Mouse (Mus musculus) skeletal muscle tissue, adult 2 months (tissue): ENCODE measurements around the gene Gm20521.
A peak's percentile ranks its signal among the peaks of the same experiment; 100 is the strongest.

Source experiments
- DNase-seq: peaks from one replicate; pipeline ENCODE4 v3.0.0-alpha.2; 2012; ENCODE audit warnings: low read depth, low spot score

Gm20521 gene

DNA sequence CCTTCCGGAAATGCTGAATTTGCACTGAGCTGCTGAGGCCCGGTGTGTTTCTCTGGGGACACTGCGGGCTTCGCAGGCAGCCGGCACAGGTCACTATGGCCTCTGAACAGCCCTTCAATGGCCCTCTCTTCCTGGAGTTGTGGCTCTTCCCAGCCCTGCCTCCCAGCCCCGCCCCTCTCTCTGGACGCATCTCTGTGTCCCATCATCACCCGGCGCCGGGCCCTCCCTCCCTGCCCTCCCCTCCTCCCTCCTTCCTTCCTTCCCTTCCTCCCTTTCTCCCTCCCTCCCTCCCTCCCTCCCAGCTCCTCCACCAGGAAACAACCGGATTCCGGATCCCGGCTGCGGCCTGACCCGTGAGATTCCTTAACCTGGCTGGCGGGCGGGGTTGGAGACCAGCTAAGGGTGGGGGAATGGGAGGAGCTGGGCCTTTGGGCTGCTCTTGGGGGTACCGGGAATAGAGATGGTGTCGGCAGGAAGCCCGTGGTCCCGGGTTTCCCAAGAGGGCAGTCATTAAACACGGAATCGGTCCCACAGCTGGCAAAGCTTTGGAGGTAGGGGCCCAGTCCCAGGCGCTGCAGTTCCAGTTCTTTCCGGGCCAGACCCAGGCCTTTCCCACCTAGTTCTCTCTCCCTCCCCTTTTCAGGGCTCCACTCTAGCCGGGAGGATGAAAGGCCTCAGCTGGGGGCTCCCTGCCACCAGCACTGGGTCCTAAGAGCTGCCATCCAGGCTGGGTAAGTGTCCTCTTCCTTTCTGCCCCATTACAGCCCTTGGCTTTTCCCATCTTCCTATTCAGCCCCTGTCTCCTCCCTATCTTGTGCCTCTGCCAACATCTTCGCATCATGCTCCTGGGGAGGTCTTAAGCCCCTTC is at the start of gene Gm20521, which contains the start of gene Bcl2l2:
Gm20521 (plus strand) TSS at position 288 of the 868 bp plus-strand sequence.
Bcl2l2 (plus strand) TSS at position 224 of the 868 bp plus-strand sequence.
- DNase-seq = peak; percentile 82

DNA sequence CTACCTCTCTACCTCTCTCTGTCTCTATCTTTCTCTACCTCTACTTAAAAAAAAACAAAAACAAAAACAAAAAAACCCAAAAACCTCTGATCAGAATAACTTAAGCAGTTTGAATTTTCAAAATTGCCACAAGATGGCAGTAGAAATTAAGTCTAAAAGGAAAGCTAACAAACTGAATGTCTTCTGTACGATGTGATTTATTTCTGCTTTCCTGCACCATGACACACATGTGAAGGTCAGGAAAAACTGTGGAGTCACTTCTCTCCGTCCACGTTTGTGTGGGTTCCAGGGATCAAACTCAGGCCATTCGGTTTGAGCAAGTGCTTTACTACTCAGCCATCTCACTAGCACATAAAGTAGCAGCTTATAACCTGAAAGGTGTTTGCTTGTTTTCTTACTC is 39.8 kb upstream of the Gm20521 start:
- peak; percentile 41 for DNase-seq

DNA sequence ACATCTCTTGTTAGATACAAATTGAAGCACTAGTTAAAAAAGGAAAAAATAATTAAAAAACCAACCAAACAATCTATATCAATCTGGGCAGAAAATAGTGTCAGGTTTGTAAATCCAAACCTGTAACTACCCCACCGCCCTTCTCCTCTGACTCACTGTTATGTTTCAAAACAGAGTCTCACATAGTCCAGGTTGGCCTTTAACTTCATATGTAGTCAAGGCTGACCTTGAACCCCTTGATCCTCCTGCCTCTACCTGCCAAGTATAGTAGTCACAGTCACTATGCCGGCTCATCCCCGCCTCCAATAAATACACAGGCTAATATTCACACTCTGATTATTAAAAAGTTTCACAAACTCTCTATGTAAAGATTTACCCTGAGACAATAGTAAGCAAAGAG is 27.5 kb upstream of the Gm20521 start:
- no peak for DNase-seq

DNA sequence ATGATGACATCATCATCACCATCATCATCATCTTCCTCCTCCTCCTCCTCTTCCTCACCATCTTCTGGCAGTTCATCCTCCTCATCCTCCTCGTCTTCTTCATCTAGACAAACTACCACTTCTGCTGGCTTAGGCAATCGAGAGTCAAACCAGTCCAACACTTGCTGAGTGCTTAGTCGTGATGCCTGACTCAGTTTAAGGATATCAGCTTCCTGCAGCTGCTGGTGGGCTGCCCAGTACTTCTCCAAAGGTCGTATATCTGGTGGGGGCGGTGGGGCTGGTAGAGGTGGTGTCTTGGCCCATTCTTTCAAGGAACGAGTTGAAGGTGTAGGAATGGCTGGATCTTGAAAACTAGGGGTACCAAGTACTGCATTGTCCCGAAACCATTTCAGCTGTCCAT is 26.5 kb upstream of the Gm20521 start:
- no peak for DNase-seq

DNA sequence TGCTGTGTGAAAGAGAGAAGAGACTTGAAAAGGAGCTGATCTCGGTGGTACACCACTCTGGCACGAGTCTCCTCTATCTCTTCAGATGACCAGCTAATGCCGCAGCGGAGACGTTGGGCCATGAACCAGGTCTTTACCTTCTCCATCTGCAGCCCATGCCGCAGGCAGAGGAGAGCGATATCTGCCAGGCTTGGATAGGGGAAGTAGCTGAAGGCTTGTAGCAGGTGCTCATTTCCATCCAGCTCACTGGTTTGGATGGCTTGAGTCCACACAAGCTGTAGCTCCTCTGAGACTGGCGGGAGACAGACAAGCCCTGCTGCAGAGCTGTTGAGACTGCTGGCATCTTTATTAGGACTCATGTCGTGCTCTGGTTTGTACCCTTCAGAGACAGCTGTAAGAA is 25.4 kb upstream of the Gm20521 start:
- DNase-seq = no peak

DNA sequence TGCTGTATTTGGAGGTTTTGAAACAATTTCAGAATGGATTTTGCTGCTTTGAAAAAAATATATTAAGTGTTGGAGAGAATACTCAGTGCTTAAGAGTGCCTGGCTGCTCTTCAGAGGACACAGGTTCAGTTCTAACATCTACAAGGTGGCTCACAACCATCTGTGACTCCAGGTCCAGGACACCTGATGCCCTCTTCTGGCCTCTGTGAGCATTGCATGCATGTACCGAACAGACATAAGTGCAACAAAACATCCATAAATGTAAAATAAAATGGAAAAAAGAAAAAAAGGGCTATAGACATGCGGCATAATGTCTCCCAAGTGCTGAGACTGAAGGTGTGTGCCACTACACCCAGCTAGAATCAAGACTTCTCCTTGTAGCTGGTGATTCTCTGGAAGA is 22.7 kb upstream of the Gm20521 start:
- no peak for DNase-seq

DNA sequence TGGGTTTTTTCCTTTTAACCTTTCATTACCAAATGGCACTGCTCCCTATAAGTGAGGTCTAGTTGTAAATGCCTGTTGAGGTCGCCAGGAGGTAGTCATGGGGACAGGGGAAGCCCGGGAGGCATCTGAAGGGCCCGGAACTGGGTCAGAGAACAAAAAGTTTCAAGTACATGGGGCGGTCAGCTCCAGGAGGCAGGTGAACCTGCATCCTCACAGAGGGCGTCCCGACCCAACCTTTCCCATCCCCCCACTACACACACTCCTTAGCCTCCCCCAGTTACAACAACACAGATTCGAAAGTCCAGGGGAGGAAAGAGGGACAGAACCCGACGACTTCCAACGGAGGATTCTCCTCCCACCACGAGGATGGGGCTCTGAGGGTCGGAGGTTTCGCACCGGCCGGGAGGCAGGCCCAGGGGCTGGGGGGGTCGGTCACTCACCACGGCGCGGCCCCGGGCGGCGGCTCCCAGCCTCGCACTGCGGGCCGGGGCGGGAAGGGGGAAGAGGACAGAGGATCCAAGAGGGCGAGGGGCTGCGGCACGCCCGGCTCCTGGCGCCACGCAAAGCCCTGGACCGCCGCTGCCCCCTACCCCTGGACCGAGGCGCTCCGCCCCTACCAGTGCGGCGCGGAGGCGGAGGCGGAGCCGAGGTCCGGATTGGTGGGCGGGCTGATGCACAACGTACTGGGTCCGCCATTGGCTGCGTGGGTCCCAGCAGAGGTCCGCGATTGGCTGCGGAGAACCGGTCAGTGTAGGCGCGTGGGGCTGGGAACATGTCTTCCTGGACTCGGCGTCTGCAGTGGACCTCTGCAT is 19.5 kb upstream of the Gm20521 start:
- DNase-seq = peak; percentile 91

DNA sequence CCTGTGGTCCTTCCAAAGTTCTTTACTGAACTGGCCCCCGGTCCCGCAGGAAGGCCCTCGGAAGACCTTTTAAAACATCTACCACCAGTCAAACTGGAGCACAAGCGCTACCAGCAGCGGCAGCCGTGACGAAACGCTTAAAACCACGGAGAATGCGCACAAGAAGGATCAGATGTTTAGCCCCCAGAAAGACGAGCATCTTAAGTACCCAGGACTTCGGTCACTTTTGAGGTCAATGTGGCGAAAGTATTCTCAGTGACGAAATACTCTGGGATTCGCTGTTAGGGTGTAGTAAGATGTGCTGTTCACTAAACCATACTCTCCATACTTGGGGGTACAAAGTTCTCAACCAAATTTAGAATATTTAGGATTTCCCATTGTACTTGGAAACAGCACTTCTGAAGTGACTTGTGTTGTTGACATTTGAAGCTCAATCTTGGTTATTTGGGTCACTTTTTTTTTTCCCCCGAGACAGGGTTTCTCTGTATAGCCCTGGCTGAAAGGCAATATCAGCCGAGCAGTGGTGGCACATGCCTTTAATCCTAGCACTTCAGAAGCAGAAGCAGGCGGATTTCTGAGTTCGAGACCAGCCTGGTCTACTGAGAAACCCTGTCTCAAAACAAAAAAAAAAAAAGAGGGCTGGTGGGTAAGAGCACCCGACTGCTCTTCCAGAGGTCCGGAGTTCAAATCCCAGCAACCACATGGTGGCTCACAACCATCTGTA is 18.8 kb upstream of the Gm20521 start:
- no peak for DNase-seq

DNA sequence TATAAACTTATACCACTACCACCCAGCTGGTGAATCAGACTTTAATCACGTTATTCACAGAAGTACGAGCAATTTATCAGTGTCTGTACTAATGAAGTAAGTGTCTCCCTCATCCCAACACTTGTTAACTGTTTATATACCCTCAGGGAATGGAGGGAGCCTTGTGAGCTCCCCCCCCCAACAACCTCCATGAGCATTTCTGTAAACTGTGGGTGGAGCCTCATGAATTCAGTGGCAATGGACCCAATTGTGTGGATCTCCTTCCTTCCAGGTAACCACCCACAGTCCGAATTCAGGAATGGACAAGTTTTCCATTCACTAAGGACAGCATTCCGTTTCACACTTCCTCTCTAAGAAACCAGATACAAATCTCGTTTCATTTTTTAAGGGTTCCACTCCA is 17.6 kb upstream of the Gm20521 start:
- no peak for DNase-seq

DNA sequence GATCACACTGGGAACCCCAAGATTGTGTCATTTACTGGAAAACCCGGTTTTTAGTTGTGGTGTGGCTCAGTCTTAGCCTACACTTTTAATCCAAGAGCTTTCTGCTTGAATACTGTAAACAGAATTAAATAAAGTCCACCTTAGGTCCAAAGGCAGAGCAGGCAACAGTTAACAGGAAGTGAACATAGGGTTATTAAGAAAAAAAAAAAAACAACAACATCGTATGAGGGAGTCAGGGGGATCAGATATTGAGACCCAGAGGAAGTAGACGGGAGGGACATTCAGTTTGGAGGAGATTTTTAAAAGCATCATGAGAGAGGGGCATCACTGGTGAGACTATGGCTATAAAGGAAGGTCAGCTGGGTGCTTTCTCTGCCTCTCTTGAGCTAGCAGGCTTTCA is 17.0 kb upstream of the Gm20521 start:
- DNase-seq = no peak

DNA sequence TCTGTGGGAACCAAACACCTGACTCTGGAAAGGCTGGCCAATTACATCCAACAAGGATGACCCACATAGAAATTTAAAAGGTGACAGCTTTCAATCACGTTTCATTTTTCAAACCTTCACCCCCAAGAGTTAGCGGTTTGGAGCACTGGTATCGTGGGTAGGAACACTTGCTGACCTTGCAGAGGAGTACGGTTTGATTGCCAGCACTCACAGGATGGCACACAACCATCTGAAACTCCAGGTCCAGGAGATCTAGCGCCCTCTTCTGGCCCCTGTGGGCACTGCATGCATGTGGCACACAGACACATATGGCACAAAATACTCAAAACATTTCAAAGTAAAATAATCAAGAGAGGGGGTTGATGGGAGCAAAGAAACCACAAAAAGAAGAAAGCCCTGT is 16.3 kb upstream of the Gm20521 start:
- no peak for DNase-seq

DNA sequence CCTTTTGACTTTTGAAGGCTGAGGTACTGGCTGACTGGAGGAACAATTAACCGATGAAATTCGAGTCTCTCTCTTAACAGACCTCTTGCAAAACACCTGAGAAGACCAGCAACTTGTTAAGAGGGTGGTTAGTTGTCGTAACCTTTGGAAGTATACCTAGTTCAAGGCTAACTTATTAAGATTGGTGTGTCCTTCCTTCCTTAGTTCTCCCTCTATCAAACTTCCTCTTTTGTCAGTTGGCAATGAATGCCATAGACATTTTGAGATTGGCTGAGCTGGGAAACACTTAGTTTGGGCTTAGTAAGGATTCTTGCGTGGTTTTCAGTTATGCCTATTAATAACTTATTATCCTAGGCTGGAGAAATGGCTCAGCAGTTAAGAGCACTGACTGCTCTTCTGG is 15.2 kb upstream of the Gm20521 start:
- DNase-seq = no peak

DNA sequence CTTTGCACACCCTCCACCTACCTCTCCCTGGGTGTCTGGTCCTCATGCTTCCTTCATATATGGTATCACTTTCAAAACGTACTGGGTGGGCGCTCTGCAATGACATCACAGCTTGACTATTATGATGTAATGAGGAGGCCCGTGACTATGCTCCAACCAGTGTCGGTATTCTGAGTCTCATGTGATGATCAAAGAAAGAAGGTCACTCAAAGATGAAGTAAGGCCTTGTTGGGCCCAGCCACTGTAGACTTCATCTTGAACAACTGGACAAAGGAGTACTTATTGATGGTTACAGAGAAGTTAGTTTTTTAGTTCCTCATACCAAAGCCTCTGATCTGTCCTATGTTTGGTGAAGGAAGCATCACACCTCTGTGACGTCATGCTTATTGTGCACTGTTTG is 12.4 kb upstream of the Gm20521 start, which contains the start of gene Homez:
Homez (minus strand) TSS at position 101 of the 400 bp plus-strand sequence.
- no peak for DNase-seq

DNA sequence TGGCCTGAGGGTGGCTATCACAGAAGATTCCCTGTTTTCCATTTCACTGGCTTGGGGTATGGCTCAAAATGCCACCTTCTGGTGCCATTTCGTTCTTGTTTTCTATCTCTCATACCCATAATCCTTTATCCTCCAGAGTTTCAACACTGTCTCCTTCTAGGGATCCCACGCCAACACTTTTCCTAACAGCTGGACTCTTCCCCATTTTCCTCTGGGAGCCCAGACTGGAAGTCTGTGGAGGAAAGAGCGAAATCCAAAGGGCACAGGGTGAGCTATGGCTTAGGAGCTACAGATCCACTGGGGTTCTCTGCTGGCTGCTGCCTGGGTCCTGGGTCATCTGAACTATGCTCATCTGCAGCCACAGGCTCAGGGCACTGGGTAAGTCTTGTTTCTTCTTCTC is 9.1 kb upstream of the Gm20521 start:
- no peak for DNase-seq

DNA sequence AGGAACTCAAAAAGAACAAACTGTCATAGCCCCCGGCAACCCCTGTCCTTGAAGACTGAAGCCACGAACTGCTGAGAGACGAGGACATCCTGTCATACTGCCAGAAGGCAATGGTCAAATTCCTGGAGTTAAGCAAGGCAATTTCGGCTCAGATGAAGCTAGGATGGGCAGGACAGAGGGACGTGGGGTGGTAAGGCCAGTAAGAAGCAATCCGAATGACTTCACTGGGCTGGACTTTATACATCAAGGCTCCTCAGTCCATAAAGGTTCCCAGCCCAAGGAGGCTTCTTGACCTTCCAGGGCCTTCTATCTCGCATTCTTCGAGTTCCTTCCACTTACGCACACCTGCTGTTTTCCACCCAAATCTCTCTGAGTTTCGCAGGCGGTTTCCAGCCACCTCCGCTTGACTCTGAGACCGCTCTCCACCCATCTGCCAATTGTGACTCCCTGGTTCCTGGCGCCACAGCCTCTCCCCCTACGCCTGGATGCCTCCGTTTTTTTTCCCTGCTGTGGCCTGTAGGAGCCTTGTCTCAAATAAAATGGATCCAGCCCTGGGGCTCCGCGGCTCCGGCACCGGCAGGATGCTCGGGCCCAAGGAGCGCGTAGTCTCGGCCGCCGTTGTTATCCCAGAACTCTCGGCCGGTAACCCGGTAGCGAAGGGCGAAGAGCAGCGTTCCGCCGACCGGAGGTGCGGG is 7.2 kb upstream of the Gm20521 start:
- DNase-seq = no peak

DNA sequence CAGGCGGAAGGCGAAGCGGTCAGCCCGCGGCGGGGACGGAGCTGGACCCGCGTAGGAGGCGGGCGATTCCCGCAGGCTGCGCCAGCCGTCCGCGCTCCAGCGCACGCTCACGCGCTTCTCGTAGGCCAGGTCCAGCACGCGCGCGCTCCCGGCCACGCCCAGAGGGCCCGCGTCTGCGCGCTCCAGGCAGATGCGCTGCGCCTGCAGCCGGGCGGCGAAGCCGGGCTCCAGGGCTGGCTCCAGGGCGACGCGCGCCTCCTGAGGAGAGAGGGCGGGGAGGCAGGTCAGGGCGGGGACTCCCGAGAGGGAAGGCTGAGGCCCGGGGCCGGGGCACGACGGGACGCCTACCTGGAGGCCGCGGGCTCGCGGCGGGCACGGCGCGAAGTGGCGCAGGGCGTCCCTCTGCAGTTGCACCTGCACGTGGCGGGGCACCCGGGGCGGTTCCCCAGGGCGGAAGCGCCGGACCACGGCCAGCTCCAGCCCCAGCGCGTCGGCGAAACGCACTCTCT is 6.6 kb upstream of the Gm20521 start:
- peak; percentile 80 for DNase-seq

DNA sequence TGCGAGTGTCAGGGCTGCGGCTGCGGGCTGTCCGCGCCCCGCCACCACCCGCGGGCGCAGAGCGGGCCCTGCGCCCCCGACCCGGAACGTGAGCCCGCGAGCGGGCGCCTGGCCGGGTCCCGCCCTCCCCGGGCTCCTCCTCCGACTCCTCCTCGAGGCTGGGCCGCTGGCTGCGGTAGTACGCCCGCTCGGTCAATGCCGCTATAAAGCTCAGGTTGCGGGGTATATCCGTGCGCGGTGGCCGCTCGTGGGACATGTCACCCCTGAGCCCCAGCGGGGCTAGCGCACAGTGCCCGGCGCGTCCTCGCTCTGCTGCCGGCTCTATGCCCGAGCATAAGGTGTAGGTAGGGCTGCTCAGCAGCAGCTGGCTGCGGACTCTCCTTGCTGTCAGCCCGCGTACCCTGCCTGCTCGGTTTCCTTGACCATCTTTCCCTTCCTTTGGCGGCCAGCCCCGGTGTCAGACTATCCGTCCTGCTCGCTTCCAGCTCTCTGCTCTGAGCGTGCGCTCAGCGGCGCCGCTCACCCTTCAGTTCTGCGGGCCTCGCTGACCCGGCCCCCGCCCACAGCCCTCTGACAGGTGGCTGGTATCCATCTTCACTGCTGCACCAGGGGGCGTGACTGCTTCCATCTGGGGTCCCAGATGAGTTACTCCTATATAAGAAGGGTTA is 6.1 kb upstream of the Gm20521 start, which contains the start of gene Ppp1r3e:
Ppp1r3e (minus strand) TSS at position 503 of the 668 bp plus-strand sequence.
- peak; percentile 47 for DNase-seq

DNA sequence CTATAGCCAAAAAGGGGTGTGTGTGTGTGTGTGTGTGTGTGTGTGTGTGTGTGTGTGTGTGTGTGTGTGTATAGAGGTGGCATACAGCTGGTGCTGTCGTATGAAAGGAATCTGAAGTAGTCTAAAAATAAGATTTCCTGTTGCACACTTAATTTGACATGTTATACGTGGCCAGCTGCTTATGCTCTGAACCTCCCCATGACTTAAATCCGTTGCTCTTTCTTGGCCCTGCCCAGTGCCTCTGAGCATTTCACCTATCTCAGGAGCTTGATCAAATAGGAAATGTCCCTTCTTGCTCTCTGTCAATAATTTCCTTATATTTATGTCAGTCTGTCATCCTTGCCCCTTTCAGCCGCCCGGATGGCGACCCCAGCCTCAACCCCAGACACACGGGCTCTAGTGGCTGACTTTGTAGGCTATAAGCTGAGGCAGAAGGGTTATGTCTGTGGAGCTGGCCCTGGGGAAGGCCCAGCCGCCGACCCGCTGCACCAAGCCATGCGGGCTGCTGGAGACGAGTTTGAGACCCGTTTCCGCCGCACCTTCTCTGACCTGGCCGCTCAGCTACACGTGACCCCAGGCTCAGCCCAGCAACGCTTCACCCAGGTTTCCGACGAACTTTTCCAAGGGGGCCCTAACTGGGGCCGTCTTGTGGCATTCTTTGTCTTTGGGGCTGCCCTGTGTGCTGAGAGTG is 926 bp downstream of the Gm20521 start:
- no peak for DNase-seq

DNA sequence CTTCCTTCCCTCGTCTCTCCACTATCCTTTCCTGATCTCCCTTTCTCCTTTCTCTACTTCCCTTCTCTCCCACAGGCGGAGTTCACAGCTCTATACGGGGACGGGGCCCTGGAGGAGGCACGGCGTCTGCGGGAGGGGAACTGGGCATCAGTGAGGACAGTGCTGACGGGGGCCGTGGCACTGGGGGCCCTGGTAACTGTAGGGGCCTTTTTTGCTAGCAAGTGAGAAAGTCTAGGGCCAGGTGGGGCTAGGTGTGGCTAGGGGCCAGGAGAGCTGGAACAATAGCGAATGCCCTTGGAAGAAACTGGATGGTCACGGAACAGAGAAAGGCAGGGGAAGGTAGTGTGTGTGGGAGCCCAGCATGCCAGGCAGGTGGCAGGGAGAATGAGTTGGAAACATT is 2.1 kb downstream of the Gm20521 start:
- DNase-seq = no peak

DNA sequence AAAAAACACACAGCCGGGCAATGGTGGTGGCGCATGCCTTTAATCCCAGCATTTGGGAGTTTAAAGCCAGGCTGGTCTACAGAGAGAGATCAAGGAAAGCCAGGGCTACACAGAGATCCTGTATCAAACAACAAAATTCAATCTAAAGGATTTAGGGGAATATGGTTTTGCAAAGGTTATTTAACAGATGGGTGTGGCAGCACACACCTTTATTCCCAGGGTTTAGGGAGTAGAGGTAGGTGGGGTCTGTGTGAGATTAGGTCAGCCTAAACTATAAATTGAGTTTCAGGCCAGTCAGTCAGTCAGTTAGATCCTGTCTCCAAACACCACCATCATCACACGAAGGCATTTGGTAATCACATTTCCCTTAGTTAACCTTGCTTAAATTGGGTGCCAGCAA is 9.0 kb downstream of the Gm20521 start, which contains the start of gene Pabpn1:
Pabpn1 (plus strand) TSS at position 301 of the 400 bp plus-strand sequence.
- DNase-seq = no peak
